Mouse (Mus musculus) limb, embryonic 12.5 days (tissue): ENCODE measurements around the gene Rbm6. TPM values are rescaled to one million over a fixed set of nuclear protein-coding genes. Genes with fewer than 3 reads are reported as not detected.

Experiments
- ATAC-seq: fragments of 200-750 bp; cut with Nextera tagmentation; 2 replicates; pipeline ENCODE4 v1.8.0; 2017; ENCODE audit warnings: low read depth, moderate TSS enrichment; ENCODE audit not compliant: insufficient number of reproducible peaks, insufficient read depth, low FRiP score, low TSS enrichment
- H3K27ac ChIP-seq: fragments of 300-500 bp; sonication (generic); 2 replicates; pipeline ENCODE4 v1.5.1; 2016; ENCODE audit warnings: mild to moderate bottlenecking, moderate library complexity
- H3K27me3 ChIP-seq: fragments of 300-500 bp; sonication (generic); 2 replicates; pipeline ENCODE4 v1.6.1; 2016; ENCODE audit warnings: mild to moderate bottlenecking, moderate library complexity
- H3K36me3 ChIP-seq: fragments of 300-500 bp; sonication (generic); 2 replicates; pipeline ENCODE4 v1.6.1; 2016; ENCODE audit warnings: mild to moderate bottlenecking, moderate library complexity
- H3K4me1 ChIP-seq: fragments of 300-500 bp; sonication (generic); replicated peaks from 2 replicates; pipeline ENCODE4 v1.6.1; 2016
- H3K4me2 ChIP-seq: fragments of 300-500 bp; sonication (generic); 2 replicates; pipeline ENCODE4 v1.6.1; 2016; ENCODE audit warnings: mild to moderate bottlenecking, moderate library complexity
- H3K4me3 ChIP-seq: fragments of 300-500 bp; sonication (generic); replicated peaks from 2 replicates; pipeline ENCODE4 v1.5.1; 2016; ENCODE audit warnings: mild to moderate bottlenecking
- H3K9ac ChIP-seq: fragments of 300-500 bp; sonication (generic); replicated peaks from 2 replicates; pipeline ENCODE4 v1.6.1; 2016; ENCODE audit warnings: mild to moderate bottlenecking, moderate library complexity
- H3K9me3 ChIP-seq: fragments of 300-500 bp; sonication (generic); 2 replicates; pipeline ENCODE4 v1.6.1; 2016; ENCODE audit warnings: mild to moderate bottlenecking, moderate library complexity
- WGBS: fragments of 180-500 bp; shearing (Covaris S2); methylation state at CpG from one replicate; pipeline ENCODE4 v1.1.7; 2016; 5-methylcytosine and 5-hydroxymethylcytosine counted together
- polyA plus RNA-seq: library from polyadenylated mRNA; unstranded; fragments of >200 nt; fragmentation: Nextera tagmentation; extraction: Ambion mirVana; gene quantifications from 2 replicates; pipeline ENCODE4 v1.2.1, GENCODE M21; 2016

Rbm6 gene
- polyA plus RNA-seq, 1 experiment from 2014 or later, result 111 TPM

GRCm38 (mm10) chr9:107906252-107906966 is 33.4 kb upstream of the Rbm6 start, which contains the start of gene Mst1r:
Gene Mst1r, plus strand, starts transcription at chr9:107906873.
- H3K9me3 ChIP-seq, result no peaks in the 10 kb centered on the region

GRCm38 (mm10) chr9:107904726-107905125 is 31.7 kb upstream of the Rbm6 start:
- Histone ChIP-seq H3K4me3 (no peak overlapping the region), H3K9ac (no peak overlapping the region), H3K27me3 (peaks cover 42% of the 10 kb centered on the region), H3K4me1 (peaks cover 51% of the 10 kb centered on the region), H3K27ac (0 out of 2 replicates have a peak overlapping the region, but pooled peaks have one; percentile 19), H3K4me2 (no peak overlapping the region), H3K36me3 (peaks cover 7% of the 10 kb centered on the region), H3K9me3 (no peaks in the 10 kb centered on the region)
- 9% methylated on average over 4 of the region's 4 CpGs for WGBS
- ATAC-seq, result peak; percentile 9; the same call in 1 of the 2 replicates

More at GRCm38 (mm10) chr9:107906252-107906966, 33.4 kb upstream of the Rbm6 start, which contains the start of gene Mst1r:
- Histone ChIP-seq H3K27ac (peak within 1 kb of the TSS; percentile 66; the same call in 1 of the 2 replicates), H3K4me1 (peaks cover 44% of the 10 kb centered on the region), H3K27me3 (peaks cover 26% of the 10 kb centered on the region), H3K4me2 (peak within 1 kb of the TSS; percentile 77), H3K9ac (peak within 1 kb of the TSS; percentile 57), H3K4me3 (peak within 1 kb of the TSS; percentile 42), H3K36me3 (no peaks in the 10 kb centered on the region; the same call in 1 of the 2 replicates)
- peak; percentile 65 for ATAC-seq
- 17% methylated on average over 19 of the region's 19 CpGs for WGBS

GRCm38 (mm10) chr9:107901627-107901914 is 28.5 kb upstream of the Rbm6 start:
- Histone ChIP-seq H3K4me2 (peak overlapping the region; percentile 71), H3K4me3 (peak overlapping the region; percentile 39), H3K4me1 (peaks cover 22% of the 10 kb centered on the region), H3K9me3 (no peaks in the 10 kb centered on the region), H3K27me3 (peaks cover 26% of the 10 kb centered on the region), H3K9ac (no peak overlapping the region), H3K27ac (no peak overlapping the region), H3K36me3 (peaks cover 19% of the 10 kb centered on the region)
- WGBS, result 11% methylated on average over 17 of the region's 17 CpGs
- ATAC-seq, result no peak; the same call in 1 of the 2 replicates

- H3K27me3 ChIP-seq, result peaks cover 26% of the 10 kb centered on the region
- peak; percentile 23; the same call in 1 of the 2 replicates for ATAC-seq
- 3% methylated on average over 44 of the region's 44 CpGs for WGBS
- H3K36me3 ChIP-seq, result peaks cover 19% of the 10 kb centered on the region
- H3K27ac ChIP-seq, result no peak overlapping the region
- H3K4me1 ChIP-seq, result peaks cover 17% of the 10 kb centered on the region
- H3K9ac ChIP-seq, result peak overlapping the region; percentile 45
- H3K4me2 ChIP-seq, result peak overlapping the region; percentile 71
- peak overlapping the region; percentile 39 for H3K4me3 ChIP-seq
- no peaks in the 10 kb centered on the region for H3K9me3 ChIP-seq
Observed at GRCm38 (mm10) chr9:107900840-107901626, 28.0 kb upstream of the Rbm6 start.

- Histone ChIP-seq H3K27ac (no peak overlapping the region), H3K27me3 (peaks cover 26% of the 10 kb centered on the region), H3K9me3 (no peaks in the 10 kb centered on the region), H3K4me1 (peaks cover 13% of the 10 kb centered on the region), H3K36me3 (peaks cover 19% of the 10 kb centered on the region), H3K9ac (no peak overlapping the region), H3K4me3 (no peak overlapping the region), H3K4me2 (no peak overlapping the region)
- WGBS, result 75% methylated on average over 12 of the region's 12 CpGs
- ATAC-seq, result no peak
Observed at GRCm38 (mm10) chr9:107899855-107900254, 26.8 kb upstream of the Rbm6 start.

- no peak for ATAC-seq
- no peak overlapping the region for H3K4me2 ChIP-seq
- peaks cover 26% of the 10 kb centered on the region for H3K27me3 ChIP-seq
- H3K4me1 ChIP-seq, result peaks cover 13% of the 10 kb centered on the region
- WGBS, result 85% methylated on average over 10 of the region's 10 CpGs
- H3K9me3 ChIP-seq, result no peaks in the 10 kb centered on the region
- H3K4me3 ChIP-seq, result no peak overlapping the region
- no peak overlapping the region for H3K9ac ChIP-seq
- no peak overlapping the region for H3K27ac ChIP-seq
- H3K36me3 ChIP-seq, result peaks cover 19% of the 10 kb centered on the region
Observed at GRCm38 (mm10) chr9:107898563-107898962, 25.5 kb upstream of the Rbm6 start.

- WGBS, result 97% methylated on average over 1 of the region's 1 CpGs
- Histone ChIP-seq H3K9ac (no peak overlapping the region), H3K27ac (no peak overlapping the region), H3K4me3 (no peak overlapping the region), H3K27me3 (peaks cover 6% of the 10 kb centered on the region), H3K4me2 (no peak overlapping the region), H3K36me3 (no peaks in the 10 kb centered on the region), H3K9me3 (no peaks in the 10 kb centered on the region), H3K4me1 (peaks cover 8% of the 10 kb centered on the region)
- ATAC-seq, result no peak
Observed at GRCm38 (mm10) chr9:107891023-107891422, 18.0 kb upstream of the Rbm6 start.

- ATAC-seq, result no peak
- Histone ChIP-seq H3K4me2 (no peak overlapping the region), H3K9ac (no peak overlapping the region), H3K4me1 (peaks cover 8% of the 10 kb centered on the region), H3K4me3 (no peak overlapping the region), H3K27ac (no peak overlapping the region), H3K9me3 (no peaks in the 10 kb centered on the region), H3K27me3 (peaks cover 7% of the 10 kb centered on the region), H3K36me3 (no peaks in the 10 kb centered on the region)
- WGBS, result 89% methylated on average over 6 of the region's 6 CpGs
Observed at GRCm38 (mm10) chr9:107890260-107890659, 17.2 kb upstream of the Rbm6 start.

GRCm38 (mm10) chr9:107888267-107888850 is 15.3 kb upstream of the Rbm6 start:
- Histone ChIP-seq H3K27ac (peak overlapping the region; percentile 47), H3K4me2 (peak overlapping the region; percentile 85), H3K9ac (peak overlapping the region; percentile 76), H3K4me1 (peaks cover 8% of the 10 kb centered on the region), H3K27me3 (peaks cover 12% of the 10 kb centered on the region), H3K4me3 (peak overlapping the region; percentile 79), H3K9me3 (no peaks in the 10 kb centered on the region), H3K36me3 (no peaks in the 10 kb centered on the region)
- peak; percentile 83 for ATAC-seq
- under 1% methylated on average over 18 of the region's 18 CpGs for WGBS

GRCm38 (mm10) chr9:107887804-107888266 is 14.8 kb upstream of the Rbm6 start, which contains the start of gene Mon1a:
Gene Mon1a, plus strand, starts transcription at chr9:107888151.
- H3K9ac ChIP-seq, result peak within 1 kb of the TSS; percentile 76
- peaks cover 12% of the 10 kb centered on the region for H3K27me3 ChIP-seq
- H3K4me3 ChIP-seq, result peak within 1 kb of the TSS; percentile 79
- H3K9me3 ChIP-seq, result no peaks in the 10 kb centered on the region
- peak within 1 kb of the TSS; percentile 47 for H3K27ac ChIP-seq
- no peaks in the 10 kb centered on the region for H3K36me3 ChIP-seq
- ATAC-seq, result peak; percentile 96
- peak within 1 kb of the TSS; percentile 85 for H3K4me2 ChIP-seq
- H3K4me1 ChIP-seq, result peaks cover 8% of the 10 kb centered on the region
- under 1% methylated on average over 28 of the region's 28 CpGs for WGBS

- WGBS, result 63% methylated on average over 4 of the region's 4 CpGs
- Histone ChIP-seq H3K9me3 (no peaks in the 10 kb centered on the region), H3K4me3 (no peak overlapping the region), H3K36me3 (no peaks in the 10 kb centered on the region), H3K4me1 (no peaks in the 10 kb centered on the region), H3K4me2 (no peak overlapping the region), H3K9ac (no peak overlapping the region), H3K27ac (no peak overlapping the region), H3K27me3 (peaks cover 5% of the 10 kb centered on the region; the same call in 1 of the 2 replicates)
- no peak for ATAC-seq
Observed at GRCm38 (mm10) chr9:107880411-107880810, 7.4 kb upstream of the Rbm6 start.
